8 mouse cellular contexts compared by ENCODE assay signal in the genomic region with DNA sequence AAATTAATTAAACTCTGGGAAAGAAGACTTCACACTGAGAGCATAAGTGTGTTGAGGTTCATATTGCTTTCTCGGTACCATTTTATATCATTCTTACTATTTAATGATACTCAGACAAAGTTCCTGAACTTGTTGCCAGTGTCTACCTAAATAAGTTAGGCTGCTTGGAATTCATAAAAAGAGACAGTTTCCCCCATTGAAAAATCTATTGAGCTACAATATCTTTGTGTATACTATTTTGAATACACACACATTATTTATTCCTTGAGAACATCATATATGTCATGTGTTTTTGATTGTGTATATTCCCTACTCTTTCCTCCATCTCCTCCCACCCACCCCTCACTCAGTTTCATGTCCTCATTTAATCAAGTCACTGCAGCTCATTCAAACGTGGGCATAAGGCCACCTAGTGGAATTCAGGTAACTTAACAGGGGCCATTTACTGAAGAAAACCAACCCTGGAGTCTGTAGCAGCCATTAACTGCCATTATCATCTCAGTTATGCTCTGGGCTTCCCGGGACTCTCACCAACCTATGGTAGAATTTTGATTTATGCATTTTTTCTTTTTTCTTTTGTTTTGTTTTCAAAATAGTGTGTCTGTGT. TPM values are rescaled to one million over a fixed set of nuclear protein-coding genes. Genes with fewer than 3 reads are reported as not detected.
A peak's percentile ranks its signal among the peaks of the same experiment; 100 is the strongest.
DNase-seq lines count a peak whose midpoint lies in the region; ATAC-seq and TF ChIP-seq lines count a peak whose summit lies in the region.

No protein-coding gene starts in this region.

- H3K4me3 ChIP-seq in gastrocnemius, adult 2 months = peak overlapping the region; percentile 69
- H3K4me3 ChIP-seq in ES-E14 (ENCODE audit: insufficient read depth in 1 of 2, low read depth in 1 of 2, low read length in 2 of 2, poor library complexity in 1 of 2, severe bottlenecking in 1 of 2) = no peak overlapping the region; a peak in 1 of 4 replicates
- peak overlapping the region; percentile 36 for H3K4me3 ChIP-seq in heart, embryonic 15.5 days
- peak overlapping the region; percentile 90 for H3K4me3 ChIP-seq in megakaryocyte, embryonic 14.5 days (replicated peaks)
- no peak overlapping the region for H3K4me3 ChIP-seq in hindbrain, embryonic 16.5 days (ENCODE audit: low read length)

- DNase-seq in gastrocnemius, adult 2 months = no peak
- DNase-seq in gastrocnemius, adult 8-10 months (ENCODE audit: low spot score in 2 of 2) = no peak
- no peak for DNase-seq in ES-E14 (ENCODE audit: low read depth, low spot score)
- DNase-seq in urinary bladder, postnatal 25 days (ENCODE audit: low spot score) = no peak
- DNase-seq in yolk sac, embryonic 10.5 days (ENCODE audit: low spot score) = no peak

- WGBS in heart, embryonic 15.5 days = 46% methylated on average over 3 of the region's 3 CpGs
- 57% methylated on average over 3 of the region's 3 CpGs for WGBS in hindbrain, embryonic 16.5 days

- in situ Hi-C loops in ES-E14 (cut with MboI; ENCODE audit: low sequenced_read_pairs in 2 of 2, unreplicated experiment in 2 of 2) = loop anchor here in 1 of 2 experiments (10.0 kb wide), 1 partner anchor 136 kb away; no protein-coding TSS in a partner anchor

- intact Hi-C loops in gastrocnemius, adult 2 months (cut with DNase I) = loop anchor here (5.0 kb wide), 1 partner anchor 59 kb away; a partner anchor contains a TSS

- peak; percentile 53 for TF ChIP-seq CTCF in gastrocnemius, adult 2 months (IDR thresholded peaks at IDR 0.05)

- peak overlapping the region; percentile 88 for H3K27ac ChIP-seq in gastrocnemius, adult 2 months
- no peak overlapping the region for H3K27ac ChIP-seq in ES-E14 (ENCODE audit: insufficient read depth, low read depth, low read length, poor library complexity, severe bottlenecking)
- peak overlapping the region; percentile 56 for H3K27ac ChIP-seq in heart, embryonic 15.5 days
- H3K27ac ChIP-seq in hindbrain, embryonic 16.5 days (ENCODE audit: low read depth, low read length) = no peak overlapping the region

- peaks cover 0 to 4% of the 10 kb centered on the region in 2 experiments; a peak in 2 of 4 replicates for H3K4me1 ChIP-seq in ES-E14 (ENCODE audit: control insufficient read depth in 2 of 2, insufficient read depth in 2 of 2, low read length in 2 of 2, poor library complexity in 1 of 2)
- H3K4me1 ChIP-seq in heart, embryonic 15.5 days (replicated peaks) = peaks cover 2% of the 10 kb centered on the region; the same call in 1 of the 2 replicates
- H3K4me1 ChIP-seq in megakaryocyte, embryonic 14.5 days = peaks cover 23% of the 10 kb centered on the region
- H3K4me1 ChIP-seq in hindbrain, embryonic 16.5 days (ENCODE audit: control insufficient read depth, insufficient read depth, low read depth, low read length) = no peaks in the 10 kb centered on the region; the same call in 1 of the 2 replicates

- no peak overlapping the region for H3K9ac ChIP-seq in ES-E14 (ENCODE audit: insufficient read depth, low read depth, low read length, poor library complexity, severe bottlenecking)
- H3K9ac ChIP-seq in heart, embryonic 15.5 days = no peak overlapping the region
- no peak overlapping the region for H3K9ac ChIP-seq in hindbrain, embryonic 16.5 days (ENCODE audit: low read depth, low read length)

- peak overlapping the region; percentile 54 for H3K4me2 ChIP-seq in heart, embryonic 15.5 days
- H3K4me2 ChIP-seq in hindbrain, embryonic 16.5 days (ENCODE audit: low read length) = no peak overlapping the region; the same call in none of the 2 replicates

- H3K36me3 ChIP-seq in ES-E14 (ENCODE audit: control insufficient read depth, insufficient read depth, low read length, poor library complexity, severe bottlenecking) = no peaks in the 10 kb centered on the region
- H3K36me3 ChIP-seq in heart, embryonic 15.5 days = no peaks in the 10 kb centered on the region
- no peaks in the 10 kb centered on the region for H3K36me3 ChIP-seq in megakaryocyte, embryonic 14.5 days (replicated peaks; ENCODE audit: low read length)
- no peaks in the 10 kb centered on the region for H3K36me3 ChIP-seq in hindbrain, embryonic 16.5 days (ENCODE audit: control insufficient read depth, insufficient read depth, low read length)

- no peaks in the 10 kb centered on the region for H3K9me3 ChIP-seq in ES-E14 (ENCODE audit: control insufficient read depth, insufficient read depth, low read depth, low read length)
- H3K9me3 ChIP-seq in heart, embryonic 15.5 days (replicated peaks) = no peaks in the 10 kb centered on the region
- no peaks in the 10 kb centered on the region for H3K9me3 ChIP-seq in megakaryocyte, embryonic 14.5 days
- no peaks in the 10 kb centered on the region for H3K9me3 ChIP-seq in hindbrain, embryonic 16.5 days (ENCODE audit: control insufficient read depth, low read length)

- H3K27me3 ChIP-seq in heart, embryonic 15.5 days = no peaks in the 10 kb centered on the region
- H3K27me3 ChIP-seq in megakaryocyte, embryonic 14.5 days (replicated peaks) = no peaks in the 10 kb centered on the region
- H3K27me3 ChIP-seq in hindbrain, embryonic 16.5 days (replicated peaks; ENCODE audit: control insufficient read depth, insufficient read depth, low read length) = no peaks in the 10 kb centered on the region

- ATAC-seq in heart, embryonic 15.5 days (replicated peaks; ENCODE audit: insufficient number of reproducible peaks, insufficient read depth, low FRiP score, low read depth) = no peak
- no peak for ATAC-seq in hindbrain, embryonic 16.5 days

TF ChIP-seq in ES-E14, 5 proteins besides CTCF, POLR2A, EP300 and RAD21:
- TF ChIP-seq MAFK (IDR thresholded peaks at IDR 0.05; ENCODE audit: insufficient read depth, low read depth, low read length) (no peak), HCFC1 (IDR thresholded peaks at IDR 0.05; ENCODE audit: borderline replicate concordance, insufficient read depth, low read length) (no peak), CHD2 (IDR thresholded peaks at IDR 0.05; ENCODE audit: low read depth, low read length) (no peak), ZNF384 (IDR thresholded peaks at IDR 0.05; ENCODE audit: low read depth, low read length) (no peak), ZC3H11A (IDR thresholded peaks at IDR 0.05; ENCODE audit: borderline replicate concordance, low read depth, low read length) (peak; percentile 19; the same call in 1 of the 2 replicates)

RNA-seq across cellular contexts. Expression of a gene that starts 0.7 kb away (rescaled TPM):
- total RNA-seq in gastrocnemius, adult 2 months (2021) = 1 to 10 TPM; 2.9 to 3.2 TPM
- 1 to 10 TPM; 2.1 to 3.7 (median 2.8) TPM for total RNA-seq in gastrocnemius, adult 8-10 months (2022)
- total RNA-seq in ES-E14 (2012; rRNA removed) = 9.7 and 12.6 TPM in 2 replicates
- polyA plus RNA-seq in heart, embryonic 15.5 days (2015; fragmentation: Nextera tagmentation; extraction: Ambion mirVana) = 2.2 and 3.4 TPM in 2 replicates
- polyA plus RNA-seq in megakaryocyte, embryonic 14.5 days (2012; ENCODE audit: insufficient read depth, low replicate concordance) = 0.55 TPM in 1 of 2 replicates, not detected in the other
- 0.51 and 0.79 TPM in 2 replicates for polyA plus RNA-seq in hindbrain, embryonic 16.5 days (2015; fragmentation: Nextera tagmentation; extraction: Ambion mirVana)

RNA-seq across cellular contexts. Expression of a gene that starts 26.4 kb away (rescaled TPM):
- total RNA-seq in gastrocnemius, adult 2 months (2021) = under 1 TPM in 1 of 2 experiments, not detected in 1; 0.17 TPM
- not detected for total RNA-seq in gastrocnemius, adult 8-10 months (2022)
- total RNA-seq in ES-E14 (2012; rRNA removed) = 5.3 and 5.6 TPM in 2 replicates
- not detected in 2 replicates for polyA plus RNA-seq in heart, embryonic 15.5 days (2015; fragmentation: Nextera tagmentation; extraction: Ambion mirVana)
- polyA plus RNA-seq in megakaryocyte, embryonic 14.5 days (2012; ENCODE audit: insufficient read depth, low replicate concordance) = not detected in 2 replicates
- polyA plus RNA-seq in hindbrain, embryonic 16.5 days (2015; fragmentation: Nextera tagmentation; extraction: Ambion mirVana) = 0.10 and 0.19 TPM in 2 replicates

Comparison
In these comparisons a context has a peak if more than half of its experiments do, and no peak if none do; other contexts are left out.
1. H3K27ac ChIP-seq: peak in gastrocnemius, adult 2 months (single experiment) and heart, embryonic 15.5 days (single experiment); none in ES-E14 (single experiment) and hindbrain, embryonic 16.5 days (single experiment).
2. H3K4me3 ChIP-seq: peak in gastrocnemius, adult 2 months (single experiment), heart, embryonic 15.5 days (single experiment) and megakaryocyte, embryonic 14.5 days (single experiment); none in ES-E14 (0 of 2) and hindbrain, embryonic 16.5 days (single experiment).